In genomic region chr12:119207464-119207801, GRCm38 (mm10) we compare ENCODE assay signal across 18 mouse cellular contexts. TPM values are rescaled to one million over a fixed set of nuclear protein-coding genes. Genes with fewer than 3 reads are reported as not detected.
DNase-seq lines count a peak whose midpoint lies in the region; ATAC-seq lines count a peak whose summit lies in the region.
"Had no signal": no experiment of that assay in that cellular context is flagged by ENCODE, and none has a peak within 500 bp of the region (broad histone marks: within the 10 kb centered on the region; RNA-seq: fewer than 3 reads in every experiment).

No protein-coding gene starts in this region.

- peak; percentile 11 for DNase-seq in A20 (ENCODE audit: low read depth, low spot score)
- no peak for DNase-seq in urinary bladder, postnatal 25 days (ENCODE audit: low spot score)
- DNase-seq in testis, postnatal 10 days (ENCODE audit: low spot score) = no peak
- DNase-seq: cerebellum, adult 11 months; cerebellum, adult 2 months; cerebellum, adult 9-11 months; cerebellum, postnatal 25 days; embryo, embryonic 11 days; gastrocnemius, postnatal 10 days; gastrocnemius, postnatal 36 days had no signal

- peak; percentile 5 for ATAC-seq in CD4-positive, CD25-positive, alpha-beta regulatory T cell, adult 4 months
- peak; percentile 6 for ATAC-seq in inflammation-experienced regulatory T-cells, adult 6 months
- 0 out of 2 replicates have a peak, but pooled peaks have one; percentile 12 for ATAC-seq in monocyte, adult 5-6 weeks (replicated peaks; ENCODE audit: insufficient number of reproducible peaks, low FRiP score, low TSS enrichment, poor library complexity, severe bottlenecking)
- ATAC-seq: Patski had no signal

RNA-seq across cellular contexts. Expression of gene Itgb8, which starts 31.2 kb away (rescaled TPM):
- polyA plus RNA-seq in CD4-positive, CD25-positive, alpha-beta regulatory T cell, adult 4 months (2017; shearing (Covaris generic)) = 10 to 100 TPM; 21.4 to 28.0 TPM
- polyA plus RNA-seq in inflammation-experienced regulatory T-cells, adult 6 months (2017; shearing (Covaris generic)) = 10 to 100 TPM; 15.3 to 29.8 (median 19.5) TPM
- under 0.01 TPM in 1 of 3 replicates, not detected in the others for total RNA-seq in monocyte, adult 5-6 weeks (2017)
- total RNA-seq: CH12.LX; hematopoietic stem cell, adult 5-6 weeks had no signal
- polyA plus RNA-seq: erythroblast, embryonic 14.5 days; G1E had no signal
